Mouse (Mus musculus): ENCODE measurements around the gene Atr. TPM values are rescaled to one million over a fixed set of nuclear protein-coding genes. Genes with fewer than 3 reads are reported as not detected.

Atr gene
- total RNA-seq, 1 experiment, result 29.4 TPM

DNA sequence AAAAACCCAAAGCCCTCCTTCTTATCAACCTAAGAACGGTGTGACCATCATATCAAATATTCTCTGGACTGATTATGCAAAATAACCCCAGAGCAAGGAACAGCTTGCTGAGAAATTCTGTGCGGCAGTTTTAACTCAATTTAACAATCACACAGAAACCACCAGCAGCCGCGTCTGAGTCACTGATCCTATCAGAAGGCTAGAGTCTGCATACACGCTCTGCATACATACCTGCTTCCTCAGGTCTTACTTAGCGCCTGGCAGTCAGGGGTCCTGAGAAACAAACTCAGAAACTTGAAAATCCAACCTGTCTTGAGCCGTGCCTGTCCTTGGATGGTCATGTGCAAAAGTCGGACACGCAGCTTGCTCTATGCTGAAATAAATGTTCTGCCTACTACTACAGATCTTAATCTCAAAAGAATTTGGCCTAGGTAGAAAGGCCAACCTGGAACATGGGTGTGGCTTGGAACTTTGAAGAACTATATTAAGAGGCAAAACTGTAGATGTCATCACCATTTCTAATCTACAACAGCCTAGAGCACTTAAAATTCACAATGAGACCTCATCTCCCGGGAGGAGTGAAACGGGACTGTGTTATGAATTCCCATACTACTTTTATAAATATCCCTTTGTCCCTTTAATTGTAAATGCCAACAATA, 42.3 kb upstream of the Atr start:
- in situ Hi-C loops (cut with MboI; ENCODE audit: low sequenced_read_pairs in 2 of 2, unreplicated experiment in 2 of 2), result no loop called here
- no peak for TF ChIP-seq ZNF384 (IDR thresholded peaks at IDR 0.05; ENCODE audit: low read depth, low read length)
- no peak for TF ChIP-seq HCFC1 (IDR thresholded peaks at IDR 0.05; ENCODE audit: borderline replicate concordance, insufficient read depth, low read length)
- TF ChIP-seq ZC3H11A (IDR thresholded peaks at IDR 0.05; ENCODE audit: borderline replicate concordance, low read depth, low read length), result no peak
- no peak for TF ChIP-seq MAFK (IDR thresholded peaks at IDR 0.05; ENCODE audit: insufficient read depth, low read depth, low read length)
- no peak for TF ChIP-seq CHD2 (IDR thresholded peaks at IDR 0.05; ENCODE audit: low read depth, low read length)
- Histone ChIP-seq H3K27ac (ENCODE audit: insufficient read depth, low read depth, low read length, poor library complexity, severe bottlenecking) (no peak overlapping the region), H3K4me3 (ENCODE audit: insufficient read depth in 1 of 2, low read depth in 1 of 2, low read length in 2 of 2, poor library complexity in 1 of 2, severe bottlenecking in 1 of 2) (no peak overlapping the region), H3K9me3 (ENCODE audit: control insufficient read depth, insufficient read depth, low read depth, low read length) (no peaks in the 10 kb centered on the region), H3K9ac (ENCODE audit: insufficient read depth, low read depth, low read length, poor library complexity, severe bottlenecking) (no peak overlapping the region), H3K36me3 (ENCODE audit: control insufficient read depth, insufficient read depth, low read length, poor library complexity, severe bottlenecking) (no peaks in the 10 kb centered on the region), H3K4me1 (ENCODE audit: control insufficient read depth in 2 of 2, insufficient read depth in 2 of 2, low read length in 2 of 2, poor library complexity in 1 of 2) (no peaks in the 10 kb centered on the region)
- DNase-seq (ENCODE audit: low read depth, low spot score), result no peak

DNA sequence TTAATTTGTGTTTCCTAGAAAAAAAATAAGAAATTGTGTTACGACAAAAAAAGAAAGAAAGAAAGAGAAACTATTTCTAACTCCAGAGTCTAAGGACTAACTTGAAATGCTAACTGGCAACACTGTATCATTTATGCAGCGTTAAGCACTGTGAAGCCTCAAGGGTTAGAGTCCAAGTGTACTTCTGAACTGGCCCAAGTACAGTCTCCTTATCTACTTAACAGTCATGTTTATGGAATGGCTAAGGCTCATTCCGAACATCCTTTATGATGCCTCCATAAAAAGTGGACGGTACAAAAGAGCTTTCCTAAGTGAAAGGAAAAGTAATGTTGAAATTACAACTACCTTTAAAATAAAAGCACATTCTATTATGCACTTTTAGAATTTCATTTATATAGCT, 41.7 kb upstream of the Atr start:
- Histone ChIP-seq H3K9me3 (ENCODE audit: control insufficient read depth, insufficient read depth, low read depth, low read length) (no peaks in the 10 kb centered on the region), H3K27ac (ENCODE audit: insufficient read depth, low read depth, low read length, poor library complexity, severe bottlenecking) (no peak overlapping the region), H3K36me3 (ENCODE audit: control insufficient read depth, insufficient read depth, low read length, poor library complexity, severe bottlenecking) (no peaks in the 10 kb centered on the region), H3K4me1 (ENCODE audit: control insufficient read depth in 2 of 2, insufficient read depth in 2 of 2, low read length in 2 of 2, poor library complexity in 1 of 2) (no peaks in the 10 kb centered on the region), H3K9ac (ENCODE audit: insufficient read depth, low read depth, low read length, poor library complexity, severe bottlenecking) (no peak overlapping the region), H3K4me3 (ENCODE audit: insufficient read depth in 1 of 2, low read depth in 1 of 2, low read length in 2 of 2, poor library complexity in 1 of 2, severe bottlenecking in 1 of 2) (no peak overlapping the region)
- in situ Hi-C loops (cut with MboI; ENCODE audit: low sequenced_read_pairs in 2 of 2, unreplicated experiment in 2 of 2), result no loop called here
- no peak for DNase-seq (ENCODE audit: low read depth, low spot score)
- no peak for TF ChIP-seq ZNF384 (IDR thresholded peaks at IDR 0.05; ENCODE audit: low read depth, low read length)
- TF ChIP-seq ZC3H11A (IDR thresholded peaks at IDR 0.05; ENCODE audit: borderline replicate concordance, low read depth, low read length), result no peak
- TF ChIP-seq MAFK (IDR thresholded peaks at IDR 0.05; ENCODE audit: insufficient read depth, low read depth, low read length), result no peak
- TF ChIP-seq CHD2 (IDR thresholded peaks at IDR 0.05; ENCODE audit: low read depth, low read length), result no peak
- TF ChIP-seq HCFC1 (IDR thresholded peaks at IDR 0.05; ENCODE audit: borderline replicate concordance, insufficient read depth, low read length), result no peak

DNA sequence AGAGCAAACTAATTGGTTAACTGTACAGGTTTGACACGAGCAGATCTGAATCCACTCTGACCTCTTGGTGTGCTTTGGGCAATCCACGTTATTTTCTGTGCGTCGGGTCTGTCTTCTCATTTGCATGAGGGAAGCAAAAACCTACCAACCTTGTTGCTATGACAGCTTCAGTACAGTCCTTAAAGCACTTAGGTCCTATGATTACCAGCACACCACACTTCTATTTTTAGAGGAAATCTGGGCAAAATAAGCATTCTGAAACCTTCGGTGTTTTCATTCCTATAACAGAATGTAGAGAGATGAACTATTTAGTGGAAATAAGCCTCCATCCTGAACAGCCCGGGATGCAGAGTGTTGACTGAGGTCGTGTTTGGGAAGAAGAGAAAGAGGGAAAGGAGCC, 34.9 kb upstream of the Atr start:
- in situ Hi-C loops (cut with MboI; ENCODE audit: low sequenced_read_pairs in 2 of 2, unreplicated experiment in 2 of 2), result no loop called here
- Histone ChIP-seq H3K36me3 (ENCODE audit: control insufficient read depth, insufficient read depth, low read length, poor library complexity, severe bottlenecking) (no peaks in the 10 kb centered on the region), H3K4me1 (ENCODE audit: control insufficient read depth in 2 of 2, insufficient read depth in 2 of 2, low read length in 2 of 2, poor library complexity in 1 of 2) (no peaks in the 10 kb centered on the region), H3K4me3 (ENCODE audit: insufficient read depth in 1 of 2, low read depth in 1 of 2, low read length in 2 of 2, poor library complexity in 1 of 2, severe bottlenecking in 1 of 2) (no peak overlapping the region), H3K27ac (ENCODE audit: insufficient read depth, low read depth, low read length, poor library complexity, severe bottlenecking) (no peak overlapping the region), H3K9ac (ENCODE audit: insufficient read depth, low read depth, low read length, poor library complexity, severe bottlenecking) (no peak overlapping the region), H3K9me3 (ENCODE audit: control insufficient read depth, insufficient read depth, low read depth, low read length) (no peaks in the 10 kb centered on the region)
- no peak for TF ChIP-seq ZC3H11A (IDR thresholded peaks at IDR 0.05; ENCODE audit: borderline replicate concordance, low read depth, low read length)
- TF ChIP-seq ZNF384 (IDR thresholded peaks at IDR 0.05; ENCODE audit: low read depth, low read length), result no peak
- TF ChIP-seq CHD2 (IDR thresholded peaks at IDR 0.05; ENCODE audit: low read depth, low read length), result no peak
- TF ChIP-seq HCFC1 (IDR thresholded peaks at IDR 0.05; ENCODE audit: borderline replicate concordance, insufficient read depth, low read length), result no peak
- no peak for TF ChIP-seq MAFK (IDR thresholded peaks at IDR 0.05; ENCODE audit: insufficient read depth, low read depth, low read length)
- DNase-seq (ENCODE audit: low read depth, low spot score), result no peak

DNA sequence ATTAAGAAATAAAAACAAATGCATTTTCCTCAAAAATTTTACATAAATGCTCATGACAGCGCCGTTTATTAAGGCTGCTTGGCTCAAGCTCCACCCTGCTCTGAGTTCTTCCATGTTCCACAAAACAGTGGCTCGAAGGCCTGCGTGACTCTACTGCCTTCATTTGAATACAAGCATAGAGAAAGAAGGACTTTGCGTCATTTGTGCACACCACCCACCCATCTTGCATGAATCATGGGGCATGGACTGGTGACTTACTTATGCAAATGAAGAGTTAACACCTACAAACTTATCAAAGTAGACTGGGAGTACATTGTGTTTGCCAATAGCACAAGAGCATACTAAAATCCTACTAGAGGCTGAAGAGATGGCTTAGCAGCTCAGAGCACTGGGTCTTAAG, 29.8 kb upstream of the Atr start:
- in situ Hi-C loops (cut with MboI; ENCODE audit: low sequenced_read_pairs in 2 of 2, unreplicated experiment in 2 of 2), result no loop called here
- no peaks in the 10 kb centered on the region for H3K36me3 ChIP-seq (ENCODE audit: control insufficient read depth, insufficient read depth, low read length, poor library complexity, severe bottlenecking)
- TF ChIP-seq ZNF384 (IDR thresholded peaks at IDR 0.05; ENCODE audit: low read depth, low read length) (no peak), ZC3H11A (IDR thresholded peaks at IDR 0.05; ENCODE audit: borderline replicate concordance, low read depth, low read length) (no peak), MAFK (IDR thresholded peaks at IDR 0.05; ENCODE audit: insufficient read depth, low read depth, low read length) (no peak), CHD2 (IDR thresholded peaks at IDR 0.05; ENCODE audit: low read depth, low read length) (no peak), HCFC1 (IDR thresholded peaks at IDR 0.05; ENCODE audit: borderline replicate concordance, insufficient read depth, low read length) (no peak)
- H3K4me1 ChIP-seq (ENCODE audit: control insufficient read depth in 2 of 2, insufficient read depth in 2 of 2, low read length in 2 of 2, poor library complexity in 1 of 2), result no peaks in the 10 kb centered on the region
- H3K4me3 ChIP-seq (ENCODE audit: insufficient read depth in 1 of 2, low read depth in 1 of 2, low read length in 2 of 2, poor library complexity in 1 of 2, severe bottlenecking in 1 of 2), result no peak overlapping the region
- no peaks in the 10 kb centered on the region for H3K9me3 ChIP-seq (ENCODE audit: control insufficient read depth, insufficient read depth, low read depth, low read length)
- DNase-seq (ENCODE audit: low read depth, low spot score), result no peak
- H3K9ac ChIP-seq (ENCODE audit: insufficient read depth, low read depth, low read length, poor library complexity, severe bottlenecking), result no peak overlapping the region
- H3K27ac ChIP-seq (ENCODE audit: insufficient read depth, low read depth, low read length, poor library complexity, severe bottlenecking), result no peak overlapping the region
